Mouse (Mus musculus) small intestine, adult 2 months (tissue): ENCODE results near the gene Tpsb2.

ENCODE experiments used
- CTCF ChIP-seq: fragments of 200-500 bp; IDR thresholded peaks from 2 replicates; pipeline ENCODE4 v1.5.1; 2012; ENCODE audit warnings: low read depth, mild to moderate bottlenecking, control low read depth, inconsistent platforms, low read length, moderate library complexity, mixed read lengths; ENCODE audit not compliant: insufficient replicate concordance, insufficient read length; ENCODE audit errors: extremely low read depth
- POLR2A ChIP-seq: fragments of 200-500 bp; IDR thresholded peaks from 2 replicates; pipeline ENCODE4 v1.6.1; 2012; ENCODE audit warnings: low read depth, mild to moderate bottlenecking, control low read depth, inconsistent platforms, low read length, moderate library complexity

DNA sequence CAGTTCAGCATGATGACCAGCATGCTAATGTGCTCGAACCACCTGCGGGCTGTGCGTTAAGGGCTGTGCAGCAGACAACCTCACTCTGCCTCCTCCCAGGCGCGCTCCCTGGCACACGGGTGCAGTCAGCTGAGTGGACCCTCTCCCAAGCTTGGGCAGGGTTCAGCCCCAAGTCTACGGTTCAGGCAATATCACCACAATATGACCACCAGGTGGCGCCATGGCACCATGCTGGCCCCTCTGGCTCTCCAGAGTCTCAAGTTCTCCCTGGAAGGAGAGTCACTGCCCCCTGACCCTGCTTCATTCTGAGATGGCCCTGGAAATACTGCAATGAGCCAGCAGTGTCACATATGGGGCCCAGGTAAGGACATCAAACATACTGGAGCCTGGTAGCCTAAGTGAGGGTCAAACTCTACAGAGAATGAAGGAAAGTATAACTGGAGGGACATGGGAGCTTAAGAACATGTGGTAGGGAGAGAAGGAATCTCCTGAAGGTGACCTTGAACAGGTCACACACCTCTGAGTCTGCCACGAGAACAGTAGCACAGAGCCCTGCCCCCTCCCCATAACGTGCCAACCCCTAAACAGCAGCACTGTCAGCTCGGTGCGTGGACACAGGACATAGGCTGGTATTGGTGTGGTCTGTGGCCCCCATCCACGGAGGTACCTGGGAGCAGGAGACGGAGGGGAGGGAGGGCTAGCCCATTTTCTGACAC, 31.9 kb downstream of the Tpsb2 start:
- TF ChIP-seq CTCF (peak; percentile 79), POLR2A (no peak)
